Comparison of ENCODE assay signal across 9 mouse cellular contexts in genomic region chr5:65823601-65824133, GRCm38 (mm10). TPM values are rescaled to one million over a fixed set of nuclear protein-coding genes. Genes with fewer than 3 reads are reported as not detected.
DNase-seq lines count a peak whose midpoint lies in the region; ATAC-seq and TF ChIP-seq lines count a peak whose summit lies in the region.
"Had no signal": no experiment of that assay in that cellular context is flagged by ENCODE, and none has a peak within 500 bp of the region (broad histone marks: within the 10 kb centered on the region; RNA-seq: fewer than 3 reads in every experiment).

No protein-coding gene starts in this region.

- H3K36me3 ChIP-seq in testis, adult 2 months (ENCODE audit: control insufficient read depth, insufficient read depth, low read length): no peaks in the 10 kb centered on the region; the same call in 1 of the 2 replicates
- peaks cover 3% of the 10 kb centered on the region; the same call in 1 of the 2 replicates for H3K36me3 ChIP-seq in intestine, embryonic 16.5 days (ENCODE audit: control insufficient read depth, insufficient read depth, low read length)

- H3K9me3 ChIP-seq in intestine, embryonic 16.5 days (ENCODE audit: control insufficient read depth, low read length): no peaks in the 10 kb centered on the region
- H3K9me3 ChIP-seq: liver, embryonic 13.5 days had no signal

- intact Hi-C loops in gastrocnemius, postnatal 36 days (cut with DNase I): loop anchor here (1.0 kb wide), 1 partner anchor 115 kb away; no protein-coding TSS in a partner anchor

- ATAC-seq in intestine, embryonic 16.5 days: no peak

- WGBS in intestine, embryonic 16.5 days: 68% methylated on average over 5 of the region's 5 CpGs

- TF ChIP-seq POLR2A in testis, adult 2 months (IDR thresholded peaks at IDR 0.05; ENCODE audit: control insufficient read depth, low read depth, low read length): no peak
- no peak for TF ChIP-seq POLR2A in cortical plate, adult 2 months (IDR thresholded peaks at IDR 0.05; ENCODE audit: extremely low read depth, insufficient read depth, low read length)

- no peaks in the 10 kb centered on the region for H3K4me1 ChIP-seq in testis, adult 2 months (ENCODE audit: control insufficient read depth, insufficient read depth, low read length)
- H3K4me1 ChIP-seq in cortical plate, adult 2 months (ENCODE audit: control insufficient read depth, insufficient read depth, low read length): no peaks in the 10 kb centered on the region
- no peaks in the 10 kb centered on the region for H3K4me1 ChIP-seq in intestine, embryonic 16.5 days (ENCODE audit: control insufficient read depth, insufficient read depth, low read length)
- H3K4me1 ChIP-seq: liver, embryonic 13.5 days had no signal

- no peak overlapping the region for H3K4me2 ChIP-seq in intestine, embryonic 16.5 days (ENCODE audit: low read depth, low read length)
- H3K4me2 ChIP-seq: liver, embryonic 13.5 days had no signal

- no peak overlapping the region for H3K27ac ChIP-seq in testis, adult 2 months (ENCODE audit: control insufficient read depth, insufficient read depth, low read depth, low read length)
- no peak overlapping the region for H3K27ac ChIP-seq in cortical plate, adult 2 months (ENCODE audit: insufficient read depth, low read length)
- H3K27ac ChIP-seq in intestine, embryonic 16.5 days (ENCODE audit: low read length): no peak overlapping the region
- H3K27ac ChIP-seq: liver, embryonic 13.5 days had no signal

- H3K9ac ChIP-seq in intestine, embryonic 16.5 days (ENCODE audit: low read depth, low read length): no peak overlapping the region
- H3K9ac ChIP-seq: liver, embryonic 13.5 days had no signal

- no peak overlapping the region for H3K4me3 ChIP-seq in testis, adult 2 months (ENCODE audit: control insufficient read depth, low read depth, low read length)
- H3K4me3 ChIP-seq in cortical plate, adult 2 months (ENCODE audit: insufficient read depth, low read length): no peak overlapping the region
- H3K4me3 ChIP-seq in intestine, embryonic 16.5 days (ENCODE audit: low read length): no peak overlapping the region
- H3K4me3 ChIP-seq: liver, embryonic 13.5 days had no signal

- H3K27me3 ChIP-seq in testis, adult 2 months (ENCODE audit: control insufficient read depth, insufficient read depth, low read length): no peaks in the 10 kb centered on the region
- no peaks in the 10 kb centered on the region for H3K27me3 ChIP-seq in intestine, embryonic 16.5 days (replicated peaks; ENCODE audit: control insufficient read depth, insufficient read depth, low read length)
- H3K27me3 ChIP-seq: liver, embryonic 13.5 days had no signal

- TF ChIP-seq CTCF in testis, adult 2 months (IDR thresholded peaks at IDR 0.05; ENCODE audit: control insufficient read depth, insufficient read depth, insufficient replicate concordance, low read depth, low read length): peak; percentile 19; the same call in 1 of the 2 replicates
- TF ChIP-seq CTCF in cortical plate, adult 2 months (IDR thresholded peaks at IDR 0.05; ENCODE audit: extremely low read depth, insufficient read depth, low read length): peak; percentile 67

- DNase-seq in gastrocnemius, postnatal 10 days: peak; percentile 21
- DNase-seq in gastrocnemius, postnatal 36 days: no peak
- no peak for DNase-seq in testis, postnatal 14 days (ENCODE audit: low spot score)
- peak; percentile 46 to 70 for DNase-seq in kidney, postnatal 36 days
- peak; percentile 23 to 67 for DNase-seq in natural killer cell, adult 2 months (ENCODE audit: low spot score in 2 of 2)
- DNase-seq: liver, embryonic 13.5 days had no signal

RNA-seq across cellular contexts. Expression of gene Rhoh, which starts 37.3 kb away (rescaled TPM):
- total RNA-seq in gastrocnemius, postnatal 10 days (2021): 1 to 10 TPM; 1.2 to 2.1 TPM
- total RNA-seq in gastrocnemius, postnatal 36 days (2021): under 1 TPM; 0.07 to 0.92 TPM
- polyA plus RNA-seq in testis, adult 2 months (2012; rRNA removed): 0.58 and 0.63 TPM in 2 replicates
- 0.96 and 1.2 TPM in 2 replicates for polyA plus RNA-seq in cortical plate, adult 2 months (2012; rRNA removed)
- polyA plus RNA-seq in intestine, embryonic 16.5 days (2015; fragmentation: Nextera tagmentation; extraction: Ambion mirVana): 0.94 and 1.3 TPM in 2 replicates

Comparison
In these comparisons a context has a peak if more than half of its experiments do, and no peak if none do; other contexts are left out.
1. DNase-seq: peak in gastrocnemius, postnatal 10 days (single experiment), kidney, postnatal 36 days (2 of 2) and natural killer cell, adult 2 months (2 of 2); none in gastrocnemius, postnatal 36 days (0 of 2) and testis, postnatal 14 days (single experiment).